Mouse (Mus musculus) ovary, postnatal 10 days (tissue): ENCODE data around the gene Baiap2.

Experiments used
- DNase-seq: peaks from one replicate; pipeline ENCODE4 v3.0.0; 2022; ENCODE audit warnings: low spot score

Gene Baiap2

DNA sequence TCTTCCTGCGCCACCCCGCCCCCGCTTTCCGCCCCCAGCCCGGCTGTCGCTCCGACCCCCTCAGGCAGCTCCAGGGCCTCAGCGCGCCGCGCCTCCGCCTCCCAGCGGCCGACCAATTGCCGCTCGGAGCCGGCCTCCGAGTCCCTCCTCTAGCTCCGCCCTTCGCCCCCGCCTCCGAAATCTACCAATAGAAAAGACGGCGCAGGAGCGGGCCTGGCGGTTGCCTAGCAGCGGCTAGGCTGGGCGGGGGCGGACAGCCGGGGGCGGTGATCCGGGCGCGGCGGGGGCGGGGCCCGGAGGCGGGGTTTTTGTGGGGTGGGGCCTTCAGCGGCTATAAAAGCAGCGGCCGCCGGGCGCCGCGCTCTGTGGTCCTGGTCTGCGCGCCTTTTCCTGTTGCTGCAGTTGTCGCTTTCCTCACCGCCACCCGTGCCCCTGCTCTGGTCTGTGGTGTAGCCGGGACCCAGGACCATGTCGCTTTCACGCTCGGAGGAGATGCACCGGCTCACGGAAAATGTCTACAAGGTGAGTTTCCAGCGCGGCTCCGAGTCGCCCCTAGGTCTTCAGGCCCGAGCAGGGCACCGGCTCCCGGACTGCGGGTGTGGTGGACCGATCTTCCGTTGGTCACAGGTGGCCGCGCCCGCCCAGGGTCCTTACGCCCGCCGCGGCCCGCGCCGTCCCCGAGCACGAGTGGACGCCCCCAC lies at the start of gene Baiap2:
Gene Baiap2 (plus strand): TSS at position 37 of the 701 bp plus-strand sequence.
- DNase-seq: peak; percentile 91

DNA sequence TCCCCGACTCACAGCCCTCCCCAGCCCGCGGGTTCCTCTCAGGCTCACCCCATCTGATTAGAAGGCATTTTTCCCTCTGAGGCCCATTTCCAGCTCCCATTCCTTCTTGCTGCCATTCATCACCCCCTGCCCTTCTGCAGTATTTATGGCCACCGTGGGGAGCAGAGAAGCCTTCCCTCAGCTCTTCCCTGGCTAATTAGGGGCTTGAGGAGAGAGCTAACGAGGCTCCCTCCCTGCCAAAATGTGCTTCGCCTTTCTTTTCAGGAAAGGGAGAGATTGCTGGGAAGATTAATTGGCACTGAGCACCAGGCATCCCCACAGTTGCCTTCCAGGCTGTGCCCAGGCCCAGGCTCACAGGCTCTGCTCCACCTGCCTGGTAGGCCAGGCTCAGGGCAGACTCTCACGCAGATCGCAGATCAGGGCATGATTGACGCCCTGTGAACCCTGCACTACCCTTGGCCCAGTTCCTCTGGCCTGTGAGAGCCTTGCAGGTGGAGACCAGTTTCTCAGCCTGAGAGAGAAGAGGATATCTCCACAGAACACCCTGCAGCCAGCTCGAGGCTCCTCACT lies 48.8 kb upstream of the Baiap2 start:
- no peak for DNase-seq

DNA sequence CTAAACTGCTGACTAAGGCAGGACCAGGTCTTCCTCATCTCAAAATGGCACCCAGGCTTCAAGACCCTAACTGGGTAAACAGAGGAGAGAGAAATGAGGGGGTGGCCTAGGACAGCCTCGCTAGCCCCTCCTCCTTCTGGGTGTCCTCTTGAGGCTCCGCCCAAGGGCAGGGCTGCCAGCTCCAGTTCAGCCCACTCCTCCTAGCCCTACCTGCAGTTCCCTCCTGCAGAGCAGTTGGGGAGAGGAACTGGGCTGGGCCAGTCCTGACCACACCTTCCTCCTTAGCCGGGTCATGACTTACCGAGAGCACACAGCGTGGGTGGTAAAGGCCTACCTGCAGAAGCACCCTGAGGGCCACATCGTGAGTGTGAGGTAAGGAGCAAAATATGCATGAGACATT lies 47.9 kb upstream of the Baiap2 start:
- no peak for DNase-seq

DNA sequence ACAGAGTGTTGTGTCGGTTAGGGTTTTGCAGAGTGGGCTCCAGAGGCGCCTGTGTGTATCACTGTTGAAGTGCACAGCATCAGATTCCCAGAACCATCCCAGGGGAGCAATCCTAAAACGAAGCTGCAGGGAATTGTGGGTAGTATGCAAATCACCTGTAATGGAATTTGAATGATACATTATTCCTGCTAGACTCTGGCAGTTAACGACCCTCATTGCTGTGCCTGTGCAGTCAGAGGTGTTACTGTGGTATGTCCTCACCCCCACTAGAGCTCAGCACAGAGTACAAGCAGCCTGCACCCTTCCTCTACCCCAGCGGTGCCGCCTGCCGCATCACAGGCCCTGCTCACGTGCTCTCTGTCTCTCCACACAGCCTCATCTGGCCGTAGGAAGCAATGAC lies 45.5 kb upstream of the Baiap2 start:
- DNase-seq: no peak

DNA sequence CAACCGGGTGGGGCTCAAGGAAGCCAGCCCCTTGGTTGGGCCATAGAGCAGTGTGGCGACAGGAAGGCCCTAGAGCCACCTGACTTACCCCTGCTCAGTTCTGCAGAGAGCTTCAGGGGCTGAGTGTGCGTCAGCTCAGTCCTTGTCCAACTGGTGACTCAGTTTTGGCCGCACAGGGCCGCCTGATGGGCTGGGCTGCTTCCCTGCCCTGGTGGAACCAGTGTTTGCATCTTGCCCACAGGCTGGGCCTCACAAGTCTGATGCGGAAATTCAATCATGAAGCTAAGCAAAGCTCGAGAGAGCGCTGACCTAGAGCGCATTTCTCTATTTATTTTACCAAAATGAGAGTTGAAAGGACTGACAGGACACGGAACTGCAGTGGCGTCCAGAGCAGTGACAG lies 43.6 kb upstream of the Baiap2 start:
- DNase-seq: no peak

DNA sequence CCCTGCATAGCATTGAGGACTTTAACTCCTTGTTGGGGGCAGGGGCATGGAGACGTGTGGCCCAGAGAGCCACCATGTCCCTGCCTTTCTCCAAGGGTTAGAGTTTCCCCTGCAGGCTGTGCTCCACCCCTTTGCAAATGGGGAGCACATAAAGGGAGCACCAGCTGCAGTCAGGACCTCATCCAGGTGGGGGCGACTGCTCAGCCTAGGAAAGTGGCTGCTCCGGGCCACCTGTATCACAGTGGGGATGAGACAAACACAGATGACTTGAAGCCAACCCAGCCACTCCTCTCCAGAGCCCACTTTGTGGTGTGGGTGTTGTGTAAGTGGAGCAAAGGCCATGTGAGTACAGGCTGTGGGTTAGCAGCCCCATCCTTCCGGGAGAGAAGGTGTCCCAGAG lies 41.4 kb upstream of the Baiap2 start:
- DNase-seq: no peak

DNA sequence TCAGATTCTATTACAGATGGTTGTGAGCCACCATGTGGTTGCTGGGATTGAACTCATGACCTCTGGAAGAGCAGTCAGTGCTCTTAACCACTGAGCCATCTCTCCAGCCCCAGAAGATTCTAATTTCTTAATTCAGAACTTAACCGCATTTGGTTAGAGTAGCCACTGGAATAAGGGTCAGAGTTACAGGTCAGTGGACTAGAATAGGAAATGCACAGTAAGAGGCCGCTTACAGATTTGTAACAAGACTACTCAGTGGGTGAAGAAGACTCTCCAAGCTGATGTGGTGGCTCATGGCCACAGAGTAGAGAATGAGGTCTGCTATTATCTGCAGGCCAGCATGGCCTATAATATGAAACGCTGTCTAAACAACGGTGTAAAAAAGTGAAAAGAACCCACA lies 39.7 kb upstream of the Baiap2 start:
- no peak for DNase-seq

DNA sequence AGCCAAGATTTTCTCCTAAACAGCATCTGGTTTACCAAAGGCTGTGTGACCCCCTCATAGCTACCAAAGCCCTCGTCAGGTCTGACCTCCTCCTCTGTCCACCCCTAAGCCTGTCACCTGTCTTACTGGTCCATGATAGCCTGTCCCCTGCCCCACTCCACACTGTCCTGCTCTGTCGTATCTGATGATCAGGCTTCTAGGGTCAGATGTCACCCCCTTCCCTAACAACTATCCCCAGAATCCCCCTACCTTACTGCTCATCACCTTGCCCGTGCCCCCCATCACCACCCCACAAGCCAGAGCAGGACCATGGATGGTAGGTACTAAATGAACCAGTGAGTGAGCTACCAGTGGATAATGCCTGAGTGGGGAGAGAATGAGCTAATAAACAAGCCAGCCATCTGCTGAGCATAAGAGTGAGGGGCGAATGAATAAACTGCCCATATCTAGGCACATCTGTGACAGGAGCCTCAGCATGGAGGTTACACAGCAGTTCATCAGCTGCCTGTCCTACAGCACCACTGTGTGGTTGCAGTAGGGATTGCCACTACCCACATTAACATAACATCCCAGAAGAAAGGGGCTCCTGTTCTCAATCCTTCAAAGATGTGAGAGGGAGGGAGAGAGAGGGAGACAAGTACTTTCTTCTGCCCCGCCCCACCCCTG lies 37.8 kb upstream of the Baiap2 start:
- DNase-seq: no peak

DNA sequence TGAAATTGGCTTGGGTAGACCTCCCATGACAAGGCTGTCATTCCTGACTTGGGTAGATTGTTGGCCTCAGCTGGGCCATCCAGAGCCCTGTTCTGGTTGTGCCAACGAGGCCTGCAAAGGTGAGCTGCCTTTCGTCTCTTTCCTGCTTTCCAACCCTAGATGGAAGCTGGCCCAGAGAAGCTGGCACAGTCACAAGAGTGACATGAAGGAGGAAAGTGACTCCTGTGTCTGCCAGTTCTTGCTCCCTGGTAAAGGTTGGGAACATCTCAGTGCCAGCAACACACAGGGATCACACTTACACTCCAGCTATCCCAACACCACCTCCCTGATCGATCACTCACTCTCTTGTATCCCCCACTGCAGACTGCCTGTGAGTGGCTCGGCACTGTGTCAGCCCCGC lies 36.8 kb upstream of the Baiap2 start:
- DNase-seq: no peak

DNA sequence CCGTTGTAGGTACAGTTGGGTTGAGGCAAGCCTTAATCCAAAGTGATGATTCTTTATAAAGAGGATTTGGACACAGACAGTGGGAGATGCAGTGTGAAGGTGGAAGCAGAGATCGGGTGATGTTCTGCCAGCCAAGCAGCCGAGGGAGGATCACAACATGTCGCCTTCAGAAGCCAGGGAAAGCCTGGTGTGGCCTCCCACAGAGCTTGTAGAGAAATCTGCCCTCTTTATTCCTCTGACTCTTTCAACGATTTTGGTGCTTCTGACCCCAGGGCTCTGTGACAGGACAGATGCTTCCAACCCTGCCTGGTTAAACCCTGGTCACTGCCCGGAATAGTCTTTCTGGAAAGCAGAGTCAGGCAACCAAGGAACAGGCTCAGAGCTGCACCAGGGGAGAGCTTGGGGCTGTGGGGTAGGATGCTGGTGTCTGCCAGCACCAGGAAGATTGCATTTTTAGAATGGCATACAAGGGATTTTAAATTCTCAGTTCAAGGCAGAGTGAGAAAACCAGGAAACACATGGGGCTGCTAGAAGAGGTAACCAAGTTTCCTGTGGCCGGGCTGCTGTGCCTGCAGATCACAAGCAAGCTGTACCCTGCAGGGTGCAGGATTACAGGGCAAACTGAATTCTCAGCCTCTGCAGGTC lies 35.4 kb upstream of the Baiap2 start:
- no peak for DNase-seq

DNA sequence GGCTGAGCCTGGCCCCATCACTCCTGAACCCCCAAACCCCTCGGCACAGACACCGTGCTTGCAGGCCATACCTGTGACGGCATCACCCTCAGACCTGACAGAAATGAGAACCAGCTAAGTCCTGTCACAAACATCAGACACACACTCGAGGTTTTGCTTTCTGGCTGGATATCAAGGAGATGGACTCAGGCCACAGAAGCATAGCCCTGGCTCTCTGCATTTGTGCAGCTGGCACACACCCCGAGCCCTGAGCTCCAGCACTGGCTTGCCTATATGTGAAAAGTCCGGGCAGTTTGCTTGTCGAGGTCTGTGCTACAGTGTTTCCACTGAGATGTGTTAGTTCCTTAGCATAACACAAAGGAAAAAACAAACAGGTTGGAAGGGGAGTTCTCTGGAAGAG lies 34.9 kb upstream of the Baiap2 start:
- no peak for DNase-seq

DNA sequence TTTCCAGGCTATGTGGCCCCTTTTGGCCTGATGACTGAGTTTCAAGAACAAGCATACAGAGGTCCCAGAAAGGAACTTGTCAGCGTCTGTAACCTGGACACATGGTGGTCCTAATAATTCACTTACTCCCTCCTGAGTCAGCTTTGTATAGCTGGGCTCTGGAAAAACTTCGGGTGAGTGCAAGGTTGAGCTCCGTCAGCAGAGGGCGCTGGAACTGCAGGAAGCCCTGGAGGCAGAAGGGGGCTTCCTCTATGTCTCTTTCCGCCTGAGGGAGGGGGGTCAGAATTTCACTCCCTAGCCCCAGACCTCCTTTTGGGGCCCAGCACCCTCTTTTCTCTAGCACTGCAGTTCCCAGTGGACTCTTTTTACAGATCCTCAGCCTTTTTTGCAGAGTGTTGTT lies 33.1 kb upstream of the Baiap2 start:
- DNase-seq: peak; percentile 45

DNA sequence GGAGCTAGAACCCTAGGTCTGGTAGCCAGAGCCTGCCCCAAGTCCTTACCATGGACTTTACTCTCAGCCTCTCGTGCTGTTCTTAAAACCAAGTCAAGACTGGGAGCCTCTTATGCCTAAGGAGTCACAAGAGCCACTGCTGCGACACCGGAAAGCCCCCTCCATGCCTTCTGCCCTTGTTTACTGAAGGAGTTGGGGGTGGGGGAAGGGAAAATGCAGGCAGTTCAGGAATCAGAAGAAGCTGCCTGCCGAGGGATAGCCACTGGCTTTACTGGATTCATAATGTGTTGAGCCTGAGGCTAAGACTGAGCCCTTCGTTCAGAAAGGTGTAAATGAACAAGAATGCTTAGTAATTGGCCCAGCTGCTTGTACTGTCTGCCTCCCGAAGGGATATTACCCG lies 29.7 kb upstream of the Baiap2 start:
- DNase-seq: no peak

DNA sequence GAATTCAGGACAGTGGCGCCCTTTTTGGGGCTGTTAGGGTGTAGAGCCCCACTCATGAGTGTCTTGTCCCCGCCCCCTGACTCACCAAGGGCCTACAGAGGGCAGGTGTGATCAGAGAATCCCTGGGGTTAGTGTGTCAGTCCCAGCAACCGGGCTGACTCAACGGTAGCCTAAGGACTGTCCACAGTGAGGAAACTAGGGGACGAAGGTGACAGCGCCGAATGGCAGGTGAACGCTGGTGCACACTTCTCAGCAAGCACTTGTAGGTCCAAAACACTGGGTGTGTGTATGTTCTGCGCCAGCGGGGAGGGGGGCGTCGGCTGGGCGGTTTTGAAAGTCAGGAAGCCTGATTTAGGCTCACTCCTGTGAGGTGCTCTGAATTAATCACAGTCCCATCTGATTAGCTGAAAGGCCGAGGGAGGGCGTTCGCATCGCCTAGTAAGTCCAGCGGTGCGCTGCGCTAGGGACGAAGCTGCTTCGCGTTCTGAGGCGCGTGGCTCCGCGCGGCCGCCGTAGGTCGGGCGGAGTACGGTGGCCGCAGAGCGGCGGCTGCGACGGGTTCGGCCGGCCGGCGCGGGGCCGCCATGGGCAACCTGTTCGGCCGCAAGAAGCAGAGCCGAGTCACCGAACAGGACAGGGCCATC lies 29.1 kb upstream of the Baiap2 start, which contains the start of gene Chmp6:
Gene Chmp6 (plus strand): TSS at position 151 of the 644 bp plus-strand sequence.
- peak; percentile 94 for DNase-seq

DNA sequence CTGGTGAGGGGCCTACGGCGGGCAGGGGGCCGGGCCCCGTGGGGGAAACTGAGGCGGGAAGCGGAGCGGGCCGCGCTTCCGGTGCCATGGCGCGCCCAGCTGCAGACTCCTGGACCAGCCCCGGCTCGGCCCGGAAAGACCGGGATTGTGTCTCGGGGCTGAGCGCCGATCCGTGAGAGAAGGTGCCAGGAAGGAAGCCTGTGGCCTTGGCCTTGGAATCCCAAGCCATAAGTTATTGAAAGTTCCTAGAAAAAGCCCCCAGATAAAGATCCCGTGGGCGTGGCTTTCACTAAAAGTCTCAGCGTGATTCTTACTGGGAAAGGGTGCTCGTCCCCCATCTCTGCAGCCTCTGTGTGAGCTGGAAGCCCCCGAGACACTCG lies 28.6 kb upstream of the Baiap2 start:
- DNase-seq: no peak

DNA sequence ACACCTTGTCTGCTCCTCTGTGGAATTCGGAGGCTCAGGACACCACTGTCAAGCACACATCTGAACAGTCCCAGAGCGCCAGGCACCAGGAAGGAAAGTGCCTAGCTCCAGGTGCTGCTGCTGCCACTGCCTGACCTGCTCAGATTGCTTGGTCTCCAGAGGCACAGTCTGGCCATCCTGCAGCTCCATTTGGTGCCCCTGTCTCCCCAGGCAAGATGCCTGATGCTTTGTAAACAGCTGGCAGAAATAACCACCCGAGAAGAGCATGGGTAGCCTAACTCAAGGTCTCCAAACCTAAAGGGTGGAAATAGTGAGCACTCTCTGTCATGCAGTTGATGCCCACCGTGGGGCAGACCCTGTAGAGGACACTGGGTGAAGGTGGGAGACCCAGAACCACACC lies 28.2 kb upstream of the Baiap2 start:
- DNase-seq: no peak

DNA sequence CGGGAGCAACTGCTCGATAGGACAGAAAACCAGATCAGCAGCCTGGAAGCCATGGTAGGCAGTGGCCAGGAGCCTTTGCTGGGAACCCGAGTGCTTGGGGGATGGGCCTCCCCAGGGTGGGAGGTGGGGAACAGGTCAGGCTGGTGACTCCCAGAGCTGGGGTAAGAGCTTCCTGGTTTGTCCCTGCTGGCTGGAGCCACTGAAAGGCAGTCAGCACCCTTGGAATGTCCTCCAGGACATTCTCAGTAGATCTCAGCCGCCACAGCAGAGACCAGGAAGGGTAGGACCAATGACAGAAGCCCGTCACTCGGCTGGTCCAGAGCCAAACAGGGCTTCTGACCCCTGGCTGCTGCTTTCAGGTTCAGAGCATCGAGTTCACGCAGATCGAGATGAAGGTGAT lies 26.9 kb upstream of the Baiap2 start:
- DNase-seq: no peak

DNA sequence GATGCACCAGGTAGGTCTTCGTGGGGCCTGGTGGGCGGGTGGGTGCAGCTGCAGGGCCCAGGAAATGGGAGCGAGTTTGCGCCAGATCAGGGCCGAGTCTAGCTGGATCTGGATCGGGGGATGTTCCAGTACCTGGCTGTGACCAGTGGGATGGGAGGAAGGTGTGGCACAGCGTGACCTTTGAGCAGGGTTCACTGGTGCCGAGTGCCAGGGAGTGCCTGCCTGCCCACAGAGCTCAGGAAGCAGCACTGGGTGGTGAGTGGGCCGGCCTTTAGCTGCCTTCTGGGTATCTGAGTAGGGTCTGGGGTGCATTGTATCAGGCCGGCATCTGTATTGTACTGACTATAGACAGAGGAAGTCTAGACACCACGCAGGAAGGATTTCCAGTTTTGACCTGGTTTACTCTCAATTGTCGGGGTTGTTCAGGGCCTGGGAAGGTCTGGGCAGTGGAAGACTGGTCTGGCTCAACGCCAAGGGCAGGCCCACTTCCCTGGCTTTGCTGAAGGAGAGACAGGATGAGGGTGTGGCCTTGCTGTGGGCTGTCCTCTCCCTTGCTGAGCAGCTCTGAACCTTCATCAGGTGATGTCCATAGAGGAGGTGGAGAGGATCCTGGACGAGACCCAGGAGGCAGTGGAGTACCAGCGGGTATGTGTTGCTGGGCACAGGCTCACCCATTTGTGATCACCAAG lies 26.3 kb upstream of the Baiap2 start:
- DNase-seq: no peak

DNA sequence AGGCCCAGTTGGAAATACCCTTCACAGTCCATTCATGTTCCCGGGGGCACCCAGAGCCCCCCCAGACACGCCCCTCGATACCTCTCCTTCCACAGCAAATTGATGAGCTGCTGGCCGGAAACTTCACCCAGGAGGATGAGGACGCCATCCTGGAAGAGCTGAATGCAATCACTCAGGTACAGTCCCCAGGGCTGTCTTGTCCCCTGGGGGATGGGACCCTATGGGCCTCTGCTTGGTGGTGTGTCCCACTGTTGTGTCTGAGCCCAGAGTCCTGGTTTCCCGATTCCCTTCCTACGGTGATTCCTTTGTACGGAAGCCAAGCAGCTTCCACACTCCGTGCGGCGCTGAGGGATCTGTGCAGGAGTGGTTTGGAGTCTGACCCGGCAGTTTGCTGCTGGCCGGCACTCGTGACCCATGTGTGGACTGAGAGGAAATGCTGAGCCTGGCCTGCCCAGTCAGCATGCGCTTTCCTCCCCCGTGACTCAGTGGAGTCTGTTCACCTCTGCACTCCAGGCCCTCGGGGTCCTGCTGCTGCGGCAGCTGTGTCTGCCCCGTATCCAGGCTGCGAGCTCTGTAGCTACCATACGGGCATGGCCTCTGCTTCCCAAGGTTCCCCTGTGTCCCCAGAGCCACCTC lies 25.6 kb upstream of the Baiap2 start:
- no peak for DNase-seq

DNA sequence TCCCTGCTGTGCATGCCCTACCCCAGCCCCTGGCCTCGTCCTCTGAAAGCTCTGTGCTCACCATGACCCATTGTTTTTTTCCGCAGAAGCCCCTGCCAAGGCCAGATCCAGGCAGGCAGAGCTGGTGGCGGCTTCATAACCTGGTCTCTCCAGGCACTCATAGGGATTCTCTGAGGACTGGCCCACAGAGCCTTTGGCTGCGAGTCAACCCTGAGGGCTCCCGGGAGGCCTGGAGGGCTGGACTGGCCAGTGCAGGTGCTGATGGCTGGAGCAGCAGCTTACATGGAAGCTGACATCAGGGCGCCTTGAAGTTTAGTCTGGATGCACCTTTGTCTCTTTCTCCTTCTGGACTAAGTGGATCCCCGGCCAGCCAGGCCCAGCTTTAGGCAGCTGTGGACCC lies 24.0 kb upstream of the Baiap2 start:
- DNase-seq: no peak

DNA sequence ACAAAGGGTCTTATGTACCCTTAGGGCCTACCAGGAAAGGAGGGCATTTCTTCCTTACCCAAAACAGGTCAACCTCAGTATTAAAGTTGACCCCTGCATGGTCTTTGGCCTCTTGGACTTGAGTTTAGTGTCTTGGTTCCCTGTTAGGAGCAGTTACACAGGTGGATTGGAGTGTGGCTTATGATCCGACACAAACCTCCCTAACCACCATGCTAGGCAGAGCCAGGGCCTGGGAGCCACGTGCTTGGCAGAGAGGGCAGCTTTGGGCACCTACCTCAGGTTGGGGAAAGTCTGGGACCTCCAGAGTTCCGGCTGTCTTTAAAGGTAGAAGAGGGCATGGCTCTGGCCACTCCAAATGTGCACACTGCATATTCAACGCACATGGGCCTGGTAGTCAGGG lies 23.1 kb upstream of the Baiap2 start:
- DNase-seq: no peak

DNA sequence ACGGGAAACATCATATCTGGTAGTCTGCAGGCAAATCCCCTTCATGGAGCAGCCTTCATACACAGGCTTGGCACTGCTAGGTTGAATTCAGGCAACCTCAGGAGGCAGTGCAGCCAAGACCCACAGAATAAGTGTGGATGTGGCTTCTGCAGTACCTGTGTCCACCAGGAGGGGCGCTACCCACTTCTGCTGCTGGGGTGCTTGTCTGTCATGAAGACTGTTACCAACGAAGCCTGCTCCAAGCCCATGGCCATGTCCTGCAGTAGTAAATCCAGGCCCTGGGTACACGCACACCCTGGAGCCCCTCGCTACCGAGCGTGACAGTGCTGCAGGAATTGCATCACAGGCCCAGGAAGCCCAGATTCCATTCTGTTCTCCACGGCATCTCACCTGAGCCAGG lies 22.7 kb upstream of the Baiap2 start:
- no peak for DNase-seq
